Mouse (Mus musculus) frontal cortex, postnatal 25 days (tissue): ENCODE results near the gene Large1.
A peak's percentile ranks its signal among the peaks of the same experiment; 100 is the strongest.
"Not testable (repeated sequence)": the region's sequence is repeated elsewhere in the genome, so short reads cannot be mapped to it uniquely, and the experiment has no call there.

Experiments used
- DNase-seq, 2 experiments: peaks; one replicate each; pipeline ENCODE4 v3.0.0; 2022; ENCODE audit warnings: low spot score in 2 of 2

Large1 gene

DNA sequence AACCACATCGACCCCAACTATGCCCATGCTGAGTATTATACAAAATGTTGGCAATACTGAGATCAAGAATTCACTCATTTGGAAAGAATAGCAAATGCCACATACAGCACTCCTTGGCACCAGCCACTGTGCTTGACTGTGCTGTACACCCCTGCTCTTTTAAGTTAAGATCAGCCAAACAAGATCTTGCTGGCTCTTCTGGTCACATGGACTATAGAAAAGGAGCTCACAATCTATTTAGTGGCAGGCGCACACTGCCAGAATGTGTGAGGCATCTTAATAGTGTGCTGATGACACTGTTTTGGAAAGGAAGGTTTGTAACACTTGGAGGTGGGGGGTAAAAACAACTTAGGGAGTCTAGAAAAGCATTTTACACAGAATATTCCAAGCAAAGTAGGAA, 337.0 kb downstream of the Large1 start:
- DNase-seq: no peak

DNA sequence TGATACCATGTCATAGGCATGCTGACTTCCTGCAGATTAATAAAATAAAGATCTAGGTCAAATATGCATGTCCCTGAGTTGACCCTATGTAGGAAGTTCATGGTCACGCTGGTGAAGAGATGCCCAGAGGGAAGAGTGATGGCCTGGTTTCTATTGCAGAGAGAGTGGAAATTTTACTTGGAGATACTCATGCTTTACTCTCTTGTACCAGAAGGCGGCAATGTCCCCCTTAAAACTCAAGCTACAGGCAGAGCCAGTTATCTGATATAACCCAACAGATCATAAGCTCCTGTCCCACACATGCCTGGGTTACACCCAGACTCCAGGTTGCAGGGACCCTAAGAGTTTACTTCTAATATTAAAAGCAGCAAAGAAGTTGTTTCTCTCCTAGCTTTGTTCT, 345.9 kb downstream of the Large1 start:
- peak in 1 of 2 experiments; percentile 13 for DNase-seq

DNA sequence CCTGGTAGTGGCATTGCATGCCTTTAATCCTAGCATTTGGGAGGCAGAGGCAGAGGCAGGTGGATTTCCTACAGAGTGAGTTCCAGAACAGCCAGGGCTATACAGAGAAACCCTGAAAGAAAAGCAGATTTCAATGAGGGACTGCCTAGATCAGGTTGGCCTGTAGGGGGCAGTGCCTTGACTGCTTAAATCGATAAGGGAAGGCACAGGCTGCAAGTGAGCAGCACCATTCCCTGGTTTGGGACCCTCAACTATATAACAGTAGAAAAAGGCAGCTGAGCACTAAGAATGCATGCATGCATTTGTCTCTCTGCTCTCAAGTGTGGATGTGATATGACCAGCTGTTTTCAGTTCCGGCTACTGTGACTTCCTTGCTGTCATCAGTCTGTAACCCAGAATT, 349.5 kb downstream of the Large1 start:
- DNase-seq: peak in 1 of 2 experiments; percentile 21

DNA sequence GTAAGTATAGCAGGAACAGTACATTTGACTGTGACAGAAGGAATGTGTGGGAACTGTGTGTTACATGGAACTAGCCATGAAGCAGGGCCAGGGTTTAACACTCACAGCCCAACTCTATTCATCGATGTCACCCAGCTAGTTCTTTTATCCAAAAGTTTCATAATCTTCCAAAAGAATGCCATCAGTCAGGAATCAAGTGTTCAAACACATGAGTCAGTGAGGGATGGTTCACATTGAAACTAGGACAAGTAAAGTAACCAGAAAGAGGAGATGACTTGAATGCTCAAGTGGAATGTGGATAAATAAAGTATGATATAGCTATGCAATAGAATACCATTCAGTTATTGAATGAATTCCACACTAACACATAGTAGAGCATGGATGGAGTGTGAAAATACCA, 359.5 kb downstream of the Large1 start:
- DNase-seq: no peak

DNA sequence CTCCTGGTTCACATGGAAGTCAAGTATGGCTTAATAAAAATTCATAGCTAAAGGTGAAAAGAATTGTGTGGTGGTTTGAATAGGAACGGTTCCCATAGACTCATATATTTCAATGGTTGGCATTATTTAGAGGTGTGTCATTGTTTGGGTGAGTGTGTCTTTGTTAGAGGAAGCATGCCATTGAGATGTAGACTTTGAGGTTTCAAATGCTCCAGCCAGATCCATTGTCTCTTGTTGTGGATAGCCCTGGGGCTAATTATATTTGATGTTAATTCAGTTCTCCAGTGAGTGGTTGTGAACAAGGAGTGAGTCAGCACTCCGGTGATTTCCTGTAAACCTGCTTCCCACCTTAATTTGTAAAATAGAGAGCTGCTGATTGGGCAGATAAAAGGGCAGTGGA, 362.9 kb downstream of the Large1 start:
- no peak for DNase-seq

DNA sequence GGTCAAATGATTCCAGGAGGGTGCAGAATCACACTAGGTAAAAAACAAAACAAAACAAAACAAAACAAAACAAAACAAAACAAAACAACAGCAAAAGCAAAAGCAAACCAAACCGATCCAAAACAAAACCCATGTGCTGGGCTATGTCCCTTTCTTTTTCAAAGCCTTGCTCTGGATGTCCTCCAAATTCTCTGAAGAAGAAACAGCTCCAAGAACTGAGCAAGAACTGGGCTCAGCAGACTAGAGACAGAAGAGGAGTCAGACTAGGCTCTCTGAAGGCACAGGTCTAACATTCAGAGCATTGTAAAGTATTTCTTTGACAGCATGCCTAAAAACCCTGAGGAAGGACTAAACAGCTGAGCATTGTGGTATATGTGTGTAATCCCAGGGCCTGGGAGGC, 370.5 kb downstream of the Large1 start:
- no peak for DNase-seq

DNA sequence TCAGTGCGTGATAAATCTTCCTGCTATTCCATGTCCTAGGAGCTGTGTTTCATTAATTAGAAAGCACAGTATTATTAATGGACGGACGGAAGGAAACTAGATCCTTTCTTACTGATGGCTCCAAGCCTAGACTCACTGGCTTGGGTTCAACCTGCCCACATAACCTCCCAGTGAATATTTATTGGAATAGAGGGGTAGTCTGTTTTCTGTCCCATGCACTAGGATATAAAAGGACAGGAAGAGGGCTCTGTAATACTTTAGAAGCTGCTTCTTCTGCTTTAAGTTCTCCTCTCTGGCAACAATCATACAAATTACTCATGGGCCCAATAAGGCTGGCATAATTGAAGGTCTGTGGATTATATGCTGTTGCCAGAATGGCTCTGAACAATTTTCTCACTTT, 398.3 kb downstream of the Large1 start:
- no peak for DNase-seq

DNA sequence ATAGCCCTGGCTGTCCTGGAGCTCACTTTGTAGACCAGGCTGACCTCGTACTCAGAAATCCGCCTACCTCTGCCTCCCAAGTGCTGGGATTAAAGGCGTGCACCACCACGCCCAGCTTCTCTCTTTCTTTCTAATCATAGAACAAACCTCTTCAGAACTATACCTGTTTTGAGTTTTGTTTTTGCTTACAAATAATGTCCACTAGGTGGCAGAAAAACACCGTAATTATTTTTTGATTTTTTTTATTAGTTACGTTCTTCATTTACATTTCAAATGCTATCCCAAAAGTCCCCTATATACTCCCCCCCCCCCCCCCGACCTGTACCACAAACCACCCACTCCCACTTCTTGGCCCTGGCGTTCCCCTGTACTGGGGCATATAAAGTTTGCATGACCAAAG, 411.9 kb downstream of the Large1 start:
- not testable (repeated sequence) for DNase-seq

DNA sequence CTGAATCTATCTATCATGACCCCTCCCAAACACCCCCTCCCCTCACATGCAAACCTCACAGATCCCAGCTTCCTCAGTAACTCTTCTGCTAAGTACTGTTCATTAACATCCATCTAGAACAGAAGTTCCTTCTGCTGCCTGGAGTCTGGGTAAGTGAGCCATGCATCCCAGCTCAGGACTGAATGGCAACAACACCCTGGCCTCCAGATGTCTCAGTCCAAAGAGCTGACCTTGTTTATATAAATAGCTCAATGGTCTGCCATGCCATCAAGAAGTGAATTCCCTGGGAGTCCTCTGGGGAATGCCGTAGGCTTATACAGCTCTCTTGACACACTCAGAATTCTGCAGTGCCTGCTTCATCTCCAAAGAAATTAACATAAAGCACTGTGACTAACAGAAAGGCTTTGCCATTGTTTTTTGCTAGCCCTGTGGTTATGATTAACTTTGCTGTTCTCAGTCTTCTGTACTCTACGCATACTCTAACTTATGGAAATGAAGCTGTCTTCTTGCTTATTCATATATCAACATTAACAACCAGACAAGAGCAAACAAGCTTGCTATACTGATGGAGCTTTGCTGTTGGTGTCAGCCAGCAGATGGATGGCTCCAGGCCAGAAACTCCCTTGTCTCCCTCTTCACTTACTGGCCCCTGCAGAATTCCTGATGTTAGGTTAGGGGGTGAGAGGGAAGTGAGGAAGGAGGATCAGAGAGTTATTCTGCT, 434.0 kb downstream of the Large1 start:
- no peak for DNase-seq

DNA sequence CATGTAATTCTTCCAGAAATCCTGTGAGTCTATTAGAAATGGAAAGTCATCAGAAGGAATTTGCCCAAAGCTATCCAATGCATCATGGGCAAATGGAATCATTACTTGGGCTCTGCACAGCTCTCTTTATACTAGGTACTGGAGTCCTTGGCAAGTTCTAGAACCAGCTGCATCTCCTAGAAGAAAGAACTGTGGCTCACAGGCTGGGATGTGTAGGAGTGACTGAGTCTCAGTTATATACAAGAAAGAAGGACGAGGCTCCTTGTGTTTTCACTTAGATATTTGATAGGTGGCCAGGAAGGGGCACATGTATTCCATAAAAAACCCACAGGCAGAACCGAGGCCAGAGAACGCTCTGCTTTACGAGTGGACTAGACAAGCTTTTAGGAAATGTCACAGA, 447.8 kb downstream of the Large1 start:
- DNase-seq: no peak

DNA sequence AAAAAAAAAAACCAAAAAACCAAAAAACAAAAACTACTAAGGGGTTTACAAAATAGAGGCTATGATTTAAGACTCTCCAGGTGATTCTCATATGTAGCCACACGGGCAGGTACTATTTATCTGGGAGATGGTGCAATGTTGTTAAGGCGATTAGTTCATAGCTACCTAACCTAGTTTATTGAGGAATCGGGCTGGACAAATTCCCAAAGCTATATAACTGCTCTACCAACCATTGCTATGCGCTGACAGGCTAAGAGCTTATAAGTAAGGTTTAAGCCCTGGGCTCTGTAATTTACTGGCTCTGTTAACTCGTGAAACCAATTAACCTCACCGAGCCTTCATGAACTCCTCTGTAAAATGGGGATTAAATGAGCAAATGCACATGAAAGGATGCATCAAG, 451.7 kb downstream of the Large1 start:
- no peak for DNase-seq

DNA sequence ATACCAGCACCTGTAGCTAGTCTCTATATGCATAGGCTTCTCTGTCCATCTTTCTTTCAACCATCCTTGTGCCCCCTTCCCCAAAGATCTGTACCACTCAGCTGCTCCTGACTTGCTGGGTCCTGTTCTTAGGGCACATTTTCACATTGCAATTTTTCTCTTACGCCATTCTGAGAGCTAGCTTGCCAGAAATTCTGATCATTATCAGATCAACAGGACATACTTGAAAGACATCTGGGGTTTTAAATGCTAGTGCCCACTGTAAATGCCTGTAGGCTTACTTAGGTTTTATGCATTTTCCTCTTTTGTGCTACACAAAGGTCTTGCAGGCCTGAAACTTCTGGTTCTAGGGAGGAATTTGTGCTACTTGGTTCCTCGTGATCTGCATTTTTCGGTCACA, 454.0 kb downstream of the Large1 start:
- no peak for DNase-seq

DNA sequence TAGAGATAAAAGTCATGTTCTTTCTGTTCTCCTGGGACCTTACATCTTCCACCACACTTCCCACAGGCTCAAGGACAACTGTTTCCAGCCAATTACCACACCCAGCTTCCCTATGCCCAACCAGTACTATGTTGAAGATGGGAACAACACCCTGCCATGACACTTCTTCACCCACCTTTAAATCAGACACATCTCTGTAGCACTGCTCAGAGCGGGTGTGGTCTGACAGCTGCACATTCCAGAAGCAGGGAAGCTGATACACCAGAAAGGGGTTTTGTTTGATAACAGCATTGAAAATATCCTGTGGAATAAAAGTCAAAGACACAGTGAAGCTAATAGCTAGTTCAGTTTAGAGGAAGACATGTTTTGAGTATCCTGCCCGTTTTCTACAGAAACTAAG, 470.3 kb downstream of the Large1 start:
- DNase-seq: no peak

DNA sequence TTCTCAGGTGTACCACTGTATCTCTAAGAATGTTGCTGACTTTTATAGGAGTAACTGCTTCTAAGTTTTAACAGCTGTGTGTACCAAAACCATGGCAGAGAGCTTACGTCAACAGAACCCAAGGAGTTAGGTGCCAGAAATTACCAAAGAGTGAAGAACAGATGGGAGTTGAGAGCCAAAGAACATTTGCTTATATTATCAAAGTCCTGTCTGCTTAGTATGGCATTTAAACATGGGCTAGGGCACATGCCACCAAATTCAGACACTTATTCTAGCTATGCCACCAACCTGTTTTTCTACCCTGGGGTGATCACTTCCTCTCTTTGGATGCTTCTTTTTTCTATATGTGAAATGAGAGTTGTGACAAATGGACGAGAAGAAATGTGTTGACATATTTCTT, 479.9 kb downstream of the Large1 start:
- no peak for DNase-seq

DNA sequence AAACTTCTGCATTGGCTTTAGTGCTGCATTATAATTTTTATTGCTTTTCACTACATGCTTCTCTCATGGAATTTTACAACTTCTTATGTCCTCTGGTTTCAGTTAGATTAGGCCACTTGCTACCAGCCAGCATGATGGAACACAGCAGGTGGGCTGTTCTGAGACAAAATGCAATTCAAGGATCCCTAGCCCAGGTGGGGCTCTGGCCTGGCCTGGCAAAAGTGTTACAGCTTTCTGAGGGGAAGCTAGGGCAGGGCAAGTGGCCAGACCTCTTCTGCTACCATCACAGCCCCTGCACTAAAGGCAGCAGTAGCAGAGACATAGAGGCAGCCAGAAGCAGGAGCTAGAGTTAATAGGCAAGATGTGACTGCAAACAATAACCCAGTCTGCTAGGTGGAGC, 506.5 kb downstream of the Large1 start:
- no peak for DNase-seq

DNA sequence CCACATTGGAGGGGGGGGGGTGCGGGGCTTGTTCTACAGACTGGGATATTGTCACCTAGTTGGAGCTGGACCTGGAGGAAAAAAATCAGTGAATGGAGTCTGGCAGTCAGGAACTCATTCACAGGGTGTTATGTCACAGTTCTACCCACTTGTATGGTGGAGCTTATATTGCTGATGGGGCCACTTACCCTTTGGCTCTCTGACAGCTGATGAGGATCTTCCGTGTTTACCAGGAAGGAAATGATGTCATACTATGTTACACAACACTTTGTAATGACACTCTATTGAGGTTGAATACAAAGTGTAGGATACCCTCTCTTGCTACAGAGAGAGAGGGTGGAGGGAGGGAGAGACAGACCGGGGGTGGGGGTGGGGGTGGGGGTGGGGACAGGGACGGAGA, 517.5 kb downstream of the Large1 start:
- no peak for DNase-seq

DNA sequence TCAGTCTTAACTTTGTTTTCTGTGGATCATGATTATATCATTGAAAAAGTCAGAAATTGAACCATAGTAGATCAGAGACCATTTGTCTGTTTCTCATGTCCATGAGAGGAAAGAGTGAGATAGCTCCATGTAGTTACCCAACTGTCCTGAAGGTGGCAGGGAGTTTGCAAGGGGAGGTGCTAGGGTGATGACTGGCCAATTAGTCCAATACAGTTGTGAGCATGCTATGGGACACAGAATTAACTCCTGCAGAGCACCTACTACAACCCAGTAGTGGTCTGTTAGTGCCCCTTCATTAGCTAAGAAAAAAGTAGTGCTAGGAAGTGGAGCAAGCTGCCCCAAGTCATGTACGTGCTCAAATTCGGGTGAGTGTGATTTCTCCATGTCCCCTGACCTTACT, 520.2 kb downstream of the Large1 start:
- no peak for DNase-seq

DNA sequence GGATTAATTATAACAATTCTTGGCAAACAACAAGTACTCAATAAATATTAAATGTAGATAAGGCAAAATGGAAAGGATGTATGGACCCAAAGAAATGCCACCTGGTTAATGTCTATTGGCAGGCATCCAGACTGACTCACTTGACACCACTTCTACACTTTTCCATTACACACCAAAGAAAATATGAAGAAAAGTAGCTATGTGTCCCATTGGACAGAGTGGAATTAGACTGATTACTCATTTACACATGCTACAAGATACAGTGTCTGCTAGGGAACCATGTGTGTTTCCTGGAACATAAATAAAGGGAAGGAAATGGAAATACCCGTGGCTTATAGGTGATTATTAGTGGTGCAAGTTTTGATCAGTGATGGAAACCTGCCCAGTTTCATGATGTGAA, 521.0 kb downstream of the Large1 start:
- no peak for DNase-seq

DNA sequence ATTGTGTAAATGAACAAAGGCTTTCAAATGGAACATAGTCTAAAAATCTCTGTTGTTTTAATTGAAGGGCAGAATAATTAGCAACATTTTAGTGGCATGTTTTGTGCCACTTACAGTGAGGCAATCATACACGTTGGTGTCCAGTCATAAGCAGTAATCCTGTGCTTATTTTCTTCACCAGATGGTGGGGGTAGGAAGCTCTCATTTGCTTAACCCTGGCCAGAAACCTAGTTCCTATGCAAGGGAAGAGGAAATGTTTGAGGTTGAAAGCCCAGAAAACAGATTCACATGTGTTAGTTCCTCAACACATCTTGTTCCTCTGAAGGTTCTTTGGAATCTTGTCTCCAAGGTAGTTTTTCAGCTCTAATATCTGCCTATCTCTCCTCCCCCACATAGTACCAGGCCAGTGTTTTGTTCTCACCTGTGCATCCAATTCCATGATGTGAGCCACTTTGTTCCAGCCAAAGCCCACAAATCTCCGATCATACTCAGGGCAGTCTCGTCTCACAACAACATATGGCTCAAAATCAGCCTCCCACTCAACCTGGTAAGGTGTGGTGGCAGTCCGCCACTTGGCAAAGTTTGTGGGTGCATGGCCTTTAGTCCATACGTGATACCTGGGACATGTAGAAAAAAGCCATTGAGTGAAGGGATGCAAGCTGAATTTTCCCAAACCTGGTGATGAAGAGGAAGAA, 535.5 kb downstream of the Large1 start:
- no peak for DNase-seq

DNA sequence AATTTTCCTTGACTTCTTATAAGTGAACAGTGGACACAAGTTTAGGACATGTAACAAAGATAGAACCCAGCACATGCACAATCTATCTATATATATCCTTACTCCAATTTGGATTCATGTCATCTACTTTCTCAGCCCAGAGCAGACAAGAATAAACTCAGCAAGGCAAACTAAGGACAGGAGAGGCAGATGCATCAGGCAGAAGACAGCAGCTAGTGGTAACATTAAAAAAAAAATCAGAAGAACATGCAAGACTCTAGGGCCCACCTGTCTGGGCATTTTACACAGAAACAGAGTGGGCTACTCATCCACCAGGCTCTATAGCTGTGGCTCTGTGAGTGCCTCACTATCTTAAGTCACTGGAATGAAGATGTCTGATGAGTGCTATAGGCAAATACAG, 536.7 kb downstream of the Large1 start:
- no peak for DNase-seq

DNA sequence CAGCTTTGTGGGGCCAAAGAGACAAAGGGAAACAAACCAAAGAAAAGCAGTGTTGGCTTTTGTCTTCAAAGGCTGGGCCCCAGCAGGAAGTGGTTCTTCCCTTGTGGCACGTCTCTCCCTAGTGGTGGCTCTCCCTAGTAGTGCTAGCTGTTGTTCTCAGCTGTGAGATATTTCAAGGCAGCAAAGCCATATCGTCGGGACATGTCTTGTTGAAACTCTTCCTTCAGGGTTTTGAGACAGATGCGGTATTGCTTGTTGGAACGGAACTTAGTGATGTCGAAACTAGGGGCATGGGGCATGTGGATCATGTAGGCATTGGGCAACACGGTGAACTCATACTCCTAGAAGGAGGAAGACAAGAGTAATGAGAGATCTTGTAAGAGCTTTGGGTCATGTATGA, 537.7 kb downstream of the Large1 start:
- no peak for DNase-seq

DNA sequence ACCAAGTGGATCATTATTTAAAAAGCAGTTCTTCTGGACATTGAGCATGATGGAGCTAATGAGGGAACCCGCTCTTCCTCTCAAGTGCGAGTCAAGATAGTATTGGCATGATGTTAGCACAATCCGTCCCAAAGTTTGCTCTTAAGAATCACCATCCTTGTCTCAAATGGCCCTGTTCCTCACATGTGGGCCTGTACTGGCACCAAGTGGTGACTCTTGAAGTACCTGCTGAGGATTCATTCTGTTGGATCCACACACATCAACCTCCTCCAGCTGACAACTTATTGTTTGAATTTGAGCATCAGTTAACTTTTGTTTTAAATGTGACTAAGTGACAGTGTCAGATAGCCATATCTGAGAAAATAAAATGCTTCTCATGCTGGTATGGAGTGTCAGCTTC, 540.6 kb downstream of the Large1 start:
- no peak for DNase-seq

DNA sequence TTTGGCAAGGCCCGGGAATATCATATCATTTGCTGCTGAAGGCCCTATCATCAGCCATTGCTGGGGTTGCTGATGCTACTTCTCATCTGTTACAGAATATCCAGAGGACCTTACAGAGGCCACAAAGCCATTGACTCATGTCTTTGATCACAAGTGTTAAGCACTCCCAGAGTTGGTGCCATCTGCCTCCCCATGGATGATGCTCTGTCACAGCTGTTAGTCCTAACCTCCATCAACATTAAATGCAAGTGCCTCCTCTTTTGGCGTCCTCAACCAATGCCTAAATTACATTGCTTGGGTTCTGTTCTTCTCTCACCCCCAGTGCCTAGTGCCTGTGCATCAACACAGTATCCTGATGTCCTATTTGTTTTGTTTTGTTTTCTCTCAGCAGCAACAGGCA, 551.8 kb downstream of the Large1 start:
- no peak for DNase-seq

DNA sequence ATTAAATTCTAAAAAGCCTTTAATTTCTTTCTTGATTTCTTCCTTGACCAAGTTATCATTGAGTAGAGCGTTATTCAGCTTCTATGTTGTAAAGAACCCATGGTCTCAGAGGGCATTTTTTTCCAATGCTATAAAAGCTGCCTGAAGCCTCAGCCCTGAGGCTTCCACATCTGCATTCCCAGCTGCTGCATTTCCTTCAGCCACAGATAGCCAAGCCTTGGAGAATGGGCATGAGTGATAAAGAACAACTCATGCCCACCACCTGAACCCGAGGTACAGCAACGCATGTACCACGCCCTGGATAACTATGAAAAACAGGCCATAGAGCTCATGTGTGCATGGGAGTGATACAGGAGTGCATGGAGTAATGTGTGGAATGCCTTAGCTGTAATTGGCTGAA, 572.7 kb downstream of the Large1 start:
- no peak for DNase-seq
